Mouse (Mus musculus) liver, embryonic 15.5 days (tissue): ENCODE results near the gene Krt6a. TPM values are rescaled to one million over a fixed set of nuclear protein-coding genes. Genes with fewer than 3 reads are reported as not detected.

ENCODE experiments used
- microRNA-seq: library from miRNA; unstranded; fragments of <30 nt; microRNA quantifications from one replicate; pipeline ENCODE4, GENCODE M21; 2016
- polyA plus RNA-seq: library from polyadenylated mRNA; unstranded; fragments of >200 nt; fragmentation: Nextera tagmentation; extraction: Ambion mirVana; gene quantifications from 2 replicates; pipeline ENCODE4 v1.2.1, GENCODE M21; 2015

Krt6a gene
- polyA plus RNA-seq, 1 experiment from 2014 or later = 0.05 TPM

Small RNA genes lying within 50 kb of the gene (microRNA-seq; reads per million reads assigned to microRNA genes)
- not detected for gene Gm44323
- gene Gm44342 = not detected
- not detected for gene Gm44383
- not detected for gene Gm44479

Other genes starting within 250 kb of the Krt6a start
- not detected in 2 replicates for gene Krt88, start 246.6 kb downstream of the Krt6a start, polyA plus RNA-seq
- gene Krt81, start 230.6 kb downstream of the Krt6a start, polyA plus RNA-seq = not detected in 2 replicates
- not detected in 2 replicates for gene Krt86, start 220.8 kb downstream of the Krt6a start, polyA plus RNA-seq
- 0.32 and 0.51 TPM in 2 replicates for gene Krt83, start 202.8 kb downstream of the Krt6a start, polyA plus RNA-seq
- gene Gm49425, start 177.0 kb downstream of the Krt6a start, polyA plus RNA-seq = not detected in 2 replicates
- 0.05 TPM in 1 of 2 replicates, not detected in the other for gene Krt84, start 161.5 kb downstream of the Krt6a start, polyA plus RNA-seq
- gene Krt82, start 143.6 kb downstream of the Krt6a start, polyA plus RNA-seq = not detected in 2 replicates
- gene Krt90, start 131.4 kb downstream of the Krt6a start, polyA plus RNA-seq = not detected in 2 replicates
- not detected in 2 replicates for gene Krt75, start 120.4 kb downstream of the Krt6a start, polyA plus RNA-seq
- not detected in 2 replicates for gene Gm5414, start 66.1 kb downstream of the Krt6a start, polyA plus RNA-seq
- not detected in 2 replicates for gene Gm5478, start 46.9 kb downstream of the Krt6a start, polyA plus RNA-seq
- not detected in 2 replicates for gene Krt6b, start 14.0 kb downstream of the Krt6a start, polyA plus RNA-seq
- 0.14 and 0.53 TPM in 2 replicates for gene Krt5, start 18.6 kb upstream of the Krt6a start, polyA plus RNA-seq
- not detected in 2 replicates for gene Krt71, start 48.8 kb upstream of the Krt6a start, polyA plus RNA-seq
- gene Krt72, start 92.2 kb upstream of the Krt6a start, polyA plus RNA-seq = not detected in 2 replicates
- gene Krt73, start 108.0 kb upstream of the Krt6a start, polyA plus RNA-seq = not detected in 2 replicates
- gene Krt2, start 123.9 kb upstream of the Krt6a start, polyA plus RNA-seq = not detected in 2 replicates
- gene Krt1, start 156.5 kb upstream of the Krt6a start, polyA plus RNA-seq = 0.08 and 0.70 TPM in 2 replicates
- gene Krt77, start 175.4 kb upstream of the Krt6a start, polyA plus RNA-seq = 0.22 TPM in 1 of 2 replicates, not detected in the other
- gene Krt76, start 198.6 kb upstream of the Krt6a start, polyA plus RNA-seq = not detected in 2 replicates
- gene Krt4, start 230.4 kb upstream of the Krt6a start, polyA plus RNA-seq = 0.22 and 0.29 TPM in 2 replicates
- gene Krt79, start 246.0 kb upstream of the Krt6a start, polyA plus RNA-seq = not detected in 2 replicates